Mouse (Mus musculus) left cerebral cortex, adult 8-10 months (tissue): ENCODE measurements around the gene Zscan2. TPM values are rescaled to one million over a fixed set of nuclear protein-coding genes. Genes with fewer than 3 reads are reported as not detected.

Source experiments
- DNase-seq, 2 experiments: peaks; one replicate each; pipeline ENCODE4 v3.0.0; 2022; ENCODE audit warnings: low spot score in 2 of 2
- total RNA-seq, 4 experiments: library from RNA; stranded (reverse); gene quantifications; 2 replicates each; pipeline ENCODE4 v1.2.4; 2022

Zscan2 gene
- total RNA-seq, 4 experiments from 2014 or later = 11.3 to 16.9 (median 14.0) TPM

GRCm38 (mm10) chr7:80919647-80920008, 58.9 kb downstream of the Zscan2 start:
- no peak for DNase-seq

DNA sequence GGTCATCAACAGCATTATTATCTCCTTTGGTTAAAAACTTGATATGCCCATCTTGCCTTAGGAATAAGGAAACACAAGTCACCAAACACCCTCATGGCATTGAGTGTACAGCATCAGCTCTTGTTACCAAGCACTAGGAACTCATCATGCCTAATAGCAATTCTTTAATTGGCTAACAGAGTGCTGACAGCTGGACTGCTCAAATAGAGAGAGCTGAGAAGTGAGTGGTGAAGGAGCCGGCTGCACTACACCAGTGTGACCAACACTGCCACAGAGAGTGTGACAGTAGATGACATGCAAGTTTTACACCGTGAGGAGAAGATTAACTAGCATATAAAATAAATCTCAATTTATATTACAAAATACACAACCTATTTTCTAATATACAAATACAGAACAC, 62.4 kb downstream of the Zscan2 start:
- no peak for DNase-seq

Other genes starting within 250 kb of the Zscan2 start
- gene Crtc3, start 172.0 kb upstream of the Zscan2 start, total RNA-seq = 10 to 100 TPM; 14.8 to 15.7 (median 15.5) TPM
- 10 to 100 TPM; 18.0 to 29.9 (median 24.9) TPM for gene Iqgap1, start 34.9 kb upstream of the Zscan2 start, total RNA-seq
- 10 to 100 TPM; 26.2 to 29.3 (median 27.8) TPM for gene Wdr73, start 40.3 kb downstream of the Zscan2 start, total RNA-seq
- 1 to 10 TPM; 3.4 to 7.1 (median 4.7) TPM for gene Nmb, start 44.2 kb downstream of the Zscan2 start, total RNA-seq
- 10 to 100 TPM; 41.1 to 47.5 (median 41.9) TPM for gene Sec11a, start 86.9 kb downstream of the Zscan2 start, total RNA-seq
- 10 to 100 TPM; 19.5 to 23.1 (median 21.0) TPM for gene Zfp592, start 132.8 kb downstream of the Zscan2 start, total RNA-seq
- gene Alpk3, start 196.7 kb downstream of the Zscan2 start, total RNA-seq = under 1 TPM; 0.48 to 0.95 (median 0.65) TPM